Mouse (Mus musculus) spleen, postnatal 4 days (tissue): ENCODE data around the gene Cadm1.

ENCODE experiments used
- DNase-seq, 2 experiments: peaks; one replicate each; pipeline ENCODE4 v3.0.0; 2022; ENCODE audit warnings: low spot score in 2 of 2

Gene Cadm1

DNA sequence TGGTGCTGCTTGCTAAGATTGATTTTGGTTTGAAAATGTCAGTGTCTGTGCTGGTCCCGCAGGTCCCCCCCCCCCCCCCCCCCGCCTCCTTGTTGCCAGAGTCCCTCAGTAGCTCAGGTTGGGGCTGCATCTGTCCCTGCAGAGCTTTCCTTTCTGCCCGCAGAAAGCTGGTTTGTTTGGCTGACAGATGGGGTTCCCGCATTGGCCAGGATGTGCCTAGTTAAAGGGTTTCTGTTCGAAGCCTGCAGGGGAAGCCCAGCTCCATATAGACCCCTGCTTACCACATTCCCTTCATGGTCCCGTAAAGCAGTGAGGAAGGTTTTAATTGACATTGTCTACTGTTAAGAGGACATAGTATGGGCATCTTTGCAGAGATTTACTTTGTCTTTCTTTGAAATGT, 78.9 kb downstream of the Cadm1 start:
- DNase-seq = no peak

- no peak for DNase-seq
These were observed 79.5 kb downstream of the Cadm1 start for GRCm38 (mm10) chr9:47609443-47609842.

DNA sequence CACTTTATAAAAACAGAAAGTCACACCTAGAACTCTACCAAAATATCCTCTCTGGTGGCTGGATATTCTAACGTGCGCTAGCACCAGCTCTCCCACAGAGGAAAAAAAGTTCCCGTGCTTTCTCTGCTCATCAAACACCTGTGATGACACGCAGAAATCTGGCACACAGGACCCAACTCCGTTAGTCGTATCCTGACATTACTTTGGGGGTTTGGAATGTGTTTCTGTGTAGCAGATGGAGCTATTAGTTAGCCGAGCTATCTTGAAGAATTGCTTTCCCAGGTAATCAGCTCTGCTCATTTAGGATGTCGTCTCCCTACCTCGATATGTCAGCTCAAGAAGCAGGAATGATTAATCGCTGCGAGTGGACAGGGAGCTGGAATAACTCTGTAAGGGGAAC, 80.3 kb downstream of the Cadm1 start:
- no peak for DNase-seq

GRCm38 (mm10) chr9:47612894-47613412, 83.0 kb downstream of the Cadm1 start:
- no peak for DNase-seq

GRCm38 (mm10) chr9:47615049-47615448, 85.1 kb downstream of the Cadm1 start:
- no peak for DNase-seq

DNA sequence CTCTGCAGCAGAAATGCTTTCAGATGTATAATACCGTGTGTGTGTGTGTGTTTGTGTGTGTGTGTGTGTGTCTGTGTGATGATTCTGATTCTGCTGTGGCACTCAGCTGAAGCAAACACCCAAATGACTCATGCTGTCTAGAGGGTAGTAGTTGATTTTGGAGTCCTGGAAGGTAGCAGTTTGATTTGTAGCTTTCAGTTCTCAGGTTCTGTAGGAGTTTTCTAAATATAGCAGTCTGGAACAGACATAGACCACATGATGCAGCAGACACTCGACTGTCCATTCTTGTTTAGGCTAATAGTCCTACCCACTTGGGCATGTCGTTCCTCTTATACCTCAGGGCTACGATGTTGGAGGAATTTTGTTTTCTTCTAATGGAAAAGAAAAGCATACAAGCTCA, 86.4 kb downstream of the Cadm1 start:
- DNase-seq = no peak

DNA sequence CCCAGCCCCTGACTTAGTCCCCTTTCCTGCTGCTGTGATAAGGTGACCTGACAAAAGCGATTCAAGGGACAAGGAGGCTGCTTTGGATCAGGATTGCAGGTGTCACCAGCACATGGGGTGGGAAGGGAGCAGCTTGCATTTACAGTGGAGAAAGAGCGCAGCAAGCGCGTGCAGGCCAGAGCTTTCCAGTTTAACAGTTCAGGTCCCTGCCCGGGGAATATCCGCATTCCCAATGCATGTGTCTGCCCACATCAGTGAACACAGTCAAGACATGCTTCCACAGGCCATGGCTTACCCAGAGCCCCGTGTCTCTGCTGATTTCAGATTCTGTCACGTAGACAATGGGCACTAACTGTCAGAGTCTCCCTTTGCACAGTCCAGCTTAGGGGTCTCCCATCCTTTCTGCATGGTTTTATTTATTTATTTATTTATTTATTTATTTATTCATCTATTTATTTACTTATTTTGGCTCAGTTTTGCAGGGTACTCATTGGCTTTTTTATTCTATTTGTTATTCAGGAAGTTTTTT, 89.6 kb downstream of the Cadm1 start:
- no peak for DNase-seq

DNA sequence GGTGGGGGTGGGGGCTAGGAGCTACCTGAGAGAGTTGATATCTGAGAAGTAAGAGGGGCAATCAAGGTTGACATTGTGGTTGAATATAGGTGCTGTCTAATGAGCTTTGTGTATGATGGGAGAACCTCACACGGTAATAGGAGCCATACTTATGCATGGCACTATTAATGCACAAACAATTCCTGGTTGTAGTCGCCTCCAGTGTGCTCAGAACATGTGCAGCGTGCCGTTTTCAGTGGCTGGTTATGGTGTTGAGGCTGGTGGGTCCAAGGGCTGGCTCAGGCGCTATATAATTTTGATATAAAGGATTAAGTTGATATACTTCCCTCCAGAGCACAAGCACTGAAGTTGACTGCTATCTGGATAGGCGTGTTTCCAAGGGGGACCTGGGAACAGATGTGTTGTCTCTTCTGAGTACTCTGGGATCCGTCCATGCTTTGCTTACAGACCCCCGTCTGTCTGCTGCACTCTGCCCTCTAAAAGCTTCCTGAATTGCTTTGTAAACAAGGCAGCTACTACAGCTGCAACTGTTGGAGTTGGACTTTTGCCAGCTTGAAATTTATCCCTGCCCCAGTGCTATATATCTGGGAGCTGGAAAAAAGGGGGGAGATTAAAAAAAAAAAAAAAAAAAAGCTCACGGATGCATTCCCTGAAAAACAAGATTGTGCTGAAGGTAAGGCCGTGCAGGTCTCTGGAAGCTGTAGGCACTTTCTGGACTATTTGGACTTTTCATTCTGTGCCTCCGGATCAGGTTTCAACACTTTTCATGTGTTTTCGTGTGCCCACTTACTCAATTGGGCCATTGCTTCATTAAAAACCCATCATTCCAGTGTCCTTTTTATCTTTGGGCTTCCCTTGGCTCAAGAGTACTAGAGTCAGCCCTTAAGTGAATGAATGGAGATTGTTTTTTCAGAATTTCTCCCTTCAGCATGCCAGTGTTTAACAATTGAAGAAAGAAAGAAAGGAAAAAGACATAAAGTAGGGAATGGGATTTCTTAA, 93.8 kb downstream of the Cadm1 start:
- no peak for DNase-seq

GRCm38 (mm10) chr9:47624565-47625520, 94.9 kb downstream of the Cadm1 start:
- no peak for DNase-seq

GRCm38 (mm10) chr9:47625621-47626210, 95.7 kb downstream of the Cadm1 start:
- no peak for DNase-seq

DNA sequence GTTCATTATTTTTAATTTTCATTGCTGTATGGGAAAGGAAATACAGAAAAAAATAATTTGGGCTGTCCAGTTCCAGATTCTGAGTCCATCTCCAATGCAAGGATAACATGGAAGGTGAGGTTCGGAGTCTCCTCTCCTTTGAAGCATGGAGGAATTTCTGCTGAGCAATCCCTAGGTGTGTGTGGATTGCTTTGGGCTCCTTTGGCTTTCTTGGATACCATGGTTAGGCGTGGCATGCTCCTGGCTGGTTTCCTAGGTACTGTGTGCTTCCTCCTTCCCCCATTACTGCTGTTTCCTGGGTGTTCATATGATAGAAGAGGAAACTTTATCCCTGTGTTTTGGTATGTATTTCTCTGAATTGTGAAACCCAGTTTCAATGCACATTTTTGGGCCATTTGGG, 98.0 kb downstream of the Cadm1 start:
- DNase-seq = no peak

DNA sequence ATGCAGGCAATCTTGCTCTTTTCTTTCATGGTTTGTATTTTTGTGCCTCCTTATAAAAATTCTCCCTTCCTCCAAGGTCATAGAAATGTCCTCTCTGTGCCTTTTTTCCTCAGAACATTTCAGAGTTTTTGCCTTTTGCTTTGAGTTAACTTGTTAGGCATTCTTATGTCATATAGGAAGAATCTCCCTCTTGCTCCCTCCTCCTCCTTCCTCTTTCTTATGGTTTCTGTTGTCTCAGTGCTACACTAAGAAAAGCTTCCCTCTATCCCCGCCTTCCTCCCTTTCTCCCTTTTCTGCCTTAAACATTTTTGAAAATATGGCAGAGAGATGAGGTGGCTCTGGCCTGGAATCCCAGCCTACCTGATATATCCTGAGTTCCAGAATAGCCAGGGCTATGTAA, 98.6 kb downstream of the Cadm1 start:
- DNase-seq = no peak

GRCm38 (mm10) chr9:47634695-47635094, 104.7 kb downstream of the Cadm1 start:
- DNase-seq = no peak

DNA sequence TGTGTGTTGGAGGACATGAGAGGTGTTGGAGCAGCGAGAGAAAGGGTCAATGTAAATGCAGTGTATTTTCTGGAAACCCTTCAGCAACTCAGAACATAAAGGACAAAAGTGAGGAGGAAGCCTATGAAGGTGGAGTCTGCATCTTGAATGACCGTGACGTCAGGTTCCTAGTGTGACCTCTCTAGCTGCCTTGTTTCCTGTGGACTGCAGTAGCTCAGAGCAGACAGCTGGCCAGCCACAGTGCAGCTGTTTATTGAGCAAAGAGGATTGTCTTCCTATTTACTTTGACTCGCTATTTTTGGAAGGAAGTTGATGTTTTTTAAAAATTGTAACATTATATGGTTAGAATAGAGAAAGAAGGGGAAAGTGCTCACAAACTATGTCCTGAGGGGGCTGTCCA, 112.7 kb downstream of the Cadm1 start:
- DNase-seq = no peak

GRCm38 (mm10) chr9:47645056-47645455, 115.1 kb downstream of the Cadm1 start:
- DNase-seq = no peak

GRCm38 (mm10) chr9:47651431-47651830, 121.5 kb downstream of the Cadm1 start:
- no peak for DNase-seq

DNA sequence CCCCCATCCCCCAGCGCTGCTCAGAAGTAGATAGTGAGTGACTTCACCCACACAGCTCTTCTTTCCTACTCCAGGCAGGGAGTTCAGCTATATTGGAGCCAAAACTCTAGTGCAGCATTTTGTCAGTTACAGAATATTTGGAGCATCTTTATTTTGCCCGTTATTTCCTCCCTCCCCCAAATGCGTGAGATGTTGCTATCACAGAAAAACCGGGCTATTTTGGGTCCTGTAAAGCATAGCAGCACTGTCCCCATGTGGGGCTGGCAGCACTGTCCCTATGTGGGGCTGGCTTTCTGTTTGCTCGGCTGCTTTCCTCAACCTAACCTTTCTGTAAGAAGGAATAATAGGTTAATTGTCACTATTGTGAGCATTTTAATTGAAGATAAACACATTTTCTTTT, 122.2 kb downstream of the Cadm1 start:
- DNase-seq = no peak

GRCm38 (mm10) chr9:47652936-47653335, 123.0 kb downstream of the Cadm1 start:
- no peak for DNase-seq

GRCm38 (mm10) chr9:47659366-47660090, 129.6 kb downstream of the Cadm1 start:
- DNase-seq = no peak

DNA sequence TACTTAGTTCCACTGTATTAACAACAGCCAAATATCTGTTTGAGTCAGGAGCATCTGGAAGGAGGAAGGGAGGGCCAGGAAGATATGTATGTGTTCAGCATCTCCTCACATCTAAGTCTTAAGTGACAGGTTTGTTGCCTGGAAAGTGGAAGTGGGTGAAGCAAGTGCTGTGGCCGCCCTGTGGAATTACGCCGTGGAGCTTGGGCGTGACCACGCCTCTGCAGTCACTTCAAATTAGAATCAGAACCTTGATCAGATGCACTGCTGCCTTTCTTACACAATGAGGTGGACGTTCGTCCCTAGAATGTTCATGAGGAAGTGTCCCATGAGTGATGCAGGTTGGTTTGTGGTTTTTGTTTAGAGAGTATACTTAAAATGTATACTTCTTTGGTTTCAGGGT, 131.6 kb downstream of the Cadm1 start:
- no peak for DNase-seq

DNA sequence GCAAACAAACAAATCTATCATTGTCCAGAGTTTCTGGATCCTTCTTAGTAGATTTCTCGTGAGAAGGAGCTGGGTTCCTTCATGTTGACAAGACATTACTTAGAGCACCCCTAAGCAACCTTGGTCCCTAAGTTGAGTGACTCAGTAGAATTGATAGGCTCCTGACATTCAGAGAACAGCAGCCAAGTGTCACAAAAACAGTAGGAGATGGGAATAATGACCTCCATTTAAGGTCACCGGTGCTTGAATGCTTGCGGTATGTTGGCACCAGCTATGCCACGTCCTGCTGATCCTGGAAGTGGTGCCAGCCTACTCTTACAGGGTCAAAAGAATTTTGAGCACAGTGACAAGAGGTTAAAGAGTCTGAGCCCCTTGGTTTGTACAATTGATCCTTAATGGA, 139.2 kb downstream of the Cadm1 start:
- DNase-seq = no peak
